Mouse (Mus musculus) heart, adult 2 months (tissue): ENCODE results near the gene Fndc5. TPM values are rescaled to one million over a fixed set of nuclear protein-coding genes. Genes with fewer than 3 reads are reported as not detected.

Experiments
- DNase-seq, 2 experiments: peaks; one replicate each; pipeline ENCODE4 v3.0.0; 2021
- H3K27ac ChIP-seq: fragments of 200-600 bp; 2 replicates; pipeline ENCODE4 v1.8.1; 2022
- H3K27me3 ChIP-seq: fragments of 200-500 bp; 2 replicates; pipeline ENCODE4 v1.6.1; 2012; ENCODE audit warnings: mild to moderate bottlenecking, low read length, inconsistent platforms, mixed read lengths; ENCODE audit not compliant: control insufficient read depth, insufficient read depth
- H3K36me3 ChIP-seq: fragments of 200-500 bp; 2 replicates; pipeline ENCODE4 v1.6.1; 2012; ENCODE audit warnings: low read length, inconsistent platforms; ENCODE audit not compliant: control insufficient read depth, insufficient read depth
- H3K4me1 ChIP-seq: fragments of 200-500 bp; 2 replicates; pipeline ENCODE4 v1.6.1; 2011; ENCODE audit warnings: low read length; ENCODE audit not compliant: control insufficient read depth, insufficient read depth
- H3K4me3 ChIP-seq: fragments of 200-600 bp; 2 replicates; pipeline ENCODE4 v1.8.1; 2022
- H3K79me2 ChIP-seq: fragments of 200-500 bp; replicated peaks from 2 replicates; pipeline ENCODE4 v1.6.1; 2012; ENCODE audit warnings: mild to moderate bottlenecking, inconsistent platforms, low read length, moderate library complexity, mixed read lengths; ENCODE audit not compliant: control insufficient read depth, insufficient read depth
- H3K9ac ChIP-seq: fragments of 200-500 bp; 2 replicates; pipeline ENCODE4 v1.6.1; 2012; ENCODE audit warnings: low read depth, mild to moderate bottlenecking, control low read depth, inconsistent platforms, low read length, mixed read lengths
- CTCF ChIP-seq: fragments of 200-600 bp; IDR thresholded peaks from 2 replicates; pipeline ENCODE4 v1.8.1; 2022; ENCODE audit warnings: antibody characterized with exemption, mild to moderate bottlenecking, moderate library complexity
- EP300 ChIP-seq: fragments of 200-500 bp; IDR thresholded peaks from 2 replicates; pipeline ENCODE4 v1.6.1; 2011; ENCODE audit warnings: low read depth, low read length, control low read depth; ENCODE audit not compliant: insufficient read depth
- POLR2A ChIP-seq: fragments of 200-500 bp; IDR thresholded peaks from 2 replicates; pipeline ENCODE4 v1.6.1; 2011; ENCODE audit warnings: mild to moderate bottlenecking, low read depth, low read length, control low read depth; ENCODE audit not compliant: insufficient read depth
- WGBS: fragments of 180-500 bp; shearing (Covaris S2); methylation state at CpG from one replicate; pipeline ENCODE4 v1.1.7; 2018; 5-methylcytosine and 5-hydroxymethylcytosine counted together
- intact Hi-C: fragments of 180-260 bp; cut with DNase I; formaldehyde crosslinking; loops from one replicate; pipeline ENCODE4 v1.15.1; 2025
- polyA plus RNA-seq: library from polyadenylated mRNA; depleted of rRNA; stranded (reverse); fragments of >200 nt; gene quantifications from 2 replicates; pipeline ENCODE4 v1.2.3, GENCODE M21; 2012
- total RNA-seq, 2 experiments: library from RNA; stranded (reverse); gene quantifications; 2 replicates each; pipeline ENCODE4 v1.2.3; 2021

The Fndc5 gene
- total and polyA plus RNA-seq, 3 experiments, result 197 to 388 (median 338) TPM

DNA sequence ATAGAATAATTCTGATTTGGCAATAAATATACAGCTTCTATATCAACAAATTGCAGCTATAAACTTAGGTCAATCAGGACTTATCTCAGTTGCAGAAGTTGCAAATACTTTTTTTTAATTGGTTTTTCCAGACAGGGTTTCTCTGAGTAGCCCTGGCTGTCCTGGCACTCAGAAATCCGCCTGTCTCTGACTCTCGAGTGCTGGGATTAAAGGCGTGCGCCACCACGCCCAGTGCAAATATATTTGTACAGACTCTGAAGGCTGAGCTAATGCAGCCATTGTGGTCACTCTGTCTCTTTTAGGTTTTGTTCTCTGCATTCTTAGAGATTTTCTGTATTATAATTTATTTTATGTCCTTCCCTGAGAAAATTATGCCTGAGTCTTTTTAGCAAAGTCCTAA, 20.7 kb downstream of the Fndc5 start:
- Histone ChIP-seq H3K27me3 (no peaks in the 10 kb centered on the region), H3K79me2 (no peaks in the 10 kb centered on the region), H3K4me1 (no peaks in the 10 kb centered on the region), H3K9ac (no peak overlapping the region), H3K27ac (no peak overlapping the region), H3K36me3 (peaks cover 2% of the 10 kb centered on the region; the same call in 1 of the 2 replicates), H3K4me3 (no peak overlapping the region)
- 87% methylated on average over 5 of the region's 5 CpGs for WGBS
- intact Hi-C loops, result no loop called here
- no peak for DNase-seq
- TF ChIP-seq EP300 (no peak), POLR2A (no peak), CTCF (no peak)

GRCm38 (mm10) chr4:129158549-129158948, 21.8 kb downstream of the Fndc5 start:
- peaks cover 2% of the 10 kb centered on the region; the same call in 1 of the 2 replicates for H3K36me3 ChIP-seq
- H3K79me2 ChIP-seq, result no peaks in the 10 kb centered on the region
- no peaks in the 10 kb centered on the region for H3K27me3 ChIP-seq
- no peak overlapping the region for H3K4me3 ChIP-seq
- no peak for DNase-seq
- no peaks in the 10 kb centered on the region for H3K4me1 ChIP-seq
- H3K9ac ChIP-seq, result no peak overlapping the region
- 53% methylated on average over 3 of the region's 3 CpGs for WGBS
- intact Hi-C loops, result no loop called here
- TF ChIP-seq EP300 (no peak), CTCF (no peak), POLR2A (no peak)
- no peak overlapping the region for H3K27ac ChIP-seq

DNA sequence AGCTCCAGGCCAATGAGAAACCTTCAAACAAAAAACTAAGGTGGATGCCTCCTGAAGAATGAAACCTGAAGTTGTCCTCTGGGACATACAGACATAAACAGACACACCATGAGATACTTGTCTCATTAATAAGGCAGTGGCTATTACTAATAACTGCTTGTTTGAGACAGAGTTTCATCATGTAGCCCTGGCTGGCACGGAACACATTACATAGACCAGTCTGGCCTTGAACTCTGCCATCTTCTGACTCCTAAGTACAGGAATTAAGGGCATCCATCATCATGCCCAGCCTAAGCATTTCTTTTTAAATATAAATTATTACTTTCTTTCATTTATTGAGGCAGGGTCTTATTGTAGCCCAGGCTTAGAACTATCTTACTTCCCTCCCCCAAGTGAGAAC, 24.3 kb downstream of the Fndc5 start:
- WGBS, result 93% methylated on average over 1 of the region's 1 CpGs
- H3K27me3 ChIP-seq, result no peaks in the 10 kb centered on the region
- no peak for TF ChIP-seq EP300
- TF ChIP-seq POLR2A, result no peak
- TF ChIP-seq CTCF, result no peak
- H3K79me2 ChIP-seq, result no peaks in the 10 kb centered on the region
- H3K9ac ChIP-seq, result no peak overlapping the region
- H3K27ac ChIP-seq, result no peak overlapping the region
- no peaks in the 10 kb centered on the region for H3K4me1 ChIP-seq
- H3K36me3 ChIP-seq, result peaks cover 2% of the 10 kb centered on the region; the same call in 1 of the 2 replicates
- H3K4me3 ChIP-seq, result no peak overlapping the region
- intact Hi-C loops, result no loop called here
- DNase-seq, result no peak

- 88% methylated on average over 4 of the region's 4 CpGs for whole genome bisulfite sequencing
- no peaks in the 10 kb centered on the region for H3K79me2 ChIP-seq
- no peak overlapping the region for H3K9ac ChIP-seq
- DNase-seq, result no peak
- no peak overlapping the region for H3K27ac ChIP-seq
- intact Hi-C loops, result no loop called here
- no peak overlapping the region for H3K4me3 ChIP-seq
- no peaks in the 10 kb centered on the region for H3K27me3 ChIP-seq
- no peaks in the 10 kb centered on the region for H3K4me1 ChIP-seq
- peaks cover 2% of the 10 kb centered on the region; the same call in 1 of the 2 replicates for H3K36me3 ChIP-seq
- TF ChIP-seq POLR2A (no peak), EP300 (no peak), CTCF (no peak)
These were observed 24.9 kb downstream of the Fndc5 start for GRCm38 (mm10) chr4:129161581-129162255.

DNA sequence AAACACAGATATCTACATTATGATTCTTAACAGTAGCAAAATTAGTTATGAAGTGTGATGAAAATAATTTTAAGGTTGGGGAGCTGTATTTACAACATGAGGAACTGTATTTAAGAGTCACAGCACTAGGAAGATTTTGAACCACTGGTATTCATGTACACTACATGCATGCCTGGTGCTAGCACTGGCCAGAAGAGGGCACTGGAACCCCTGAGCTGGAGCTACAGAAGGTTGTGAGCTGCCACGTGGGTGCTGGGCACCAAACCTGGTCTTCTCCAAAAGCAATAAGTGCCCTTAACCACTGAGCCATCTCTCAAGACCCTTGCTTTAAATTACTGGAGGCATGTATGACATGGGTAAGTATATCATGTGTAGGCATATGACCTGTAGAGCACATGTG, 35.7 kb downstream of the Fndc5 start:
- Histone ChIP-seq H3K79me2 (no peaks in the 10 kb centered on the region), H3K4me3 (no peak overlapping the region), H3K4me1 (no peaks in the 10 kb centered on the region), H3K9ac (no peak overlapping the region), H3K27ac (no peak overlapping the region), H3K36me3 (peaks cover 4% of the 10 kb centered on the region; the same call in 1 of the 2 replicates), H3K27me3 (no peaks in the 10 kb centered on the region)
- intact Hi-C loops, result no loop called here
- TF ChIP-seq POLR2A (no peak), CTCF (peak; percentile 24; the same call in 1 of the 2 replicates), EP300 (no peak)
- 78% methylated on average over 1 of the region's 1 CpGs for WGBS
- DNase-seq, result no peak

- no peaks in the 10 kb centered on the region for H3K79me2 ChIP-seq
- no peak for TF ChIP-seq EP300
- TF ChIP-seq CTCF, result peak; percentile 64
- TF ChIP-seq POLR2A, result no peak
- H3K36me3 ChIP-seq, result 0 out of 2 replicates have a peak, but pooled peaks cover 2% of the 10 kb centered on the region
- no peaks in the 10 kb centered on the region for H3K4me1 ChIP-seq
- no peak overlapping the region for H3K4me3 ChIP-seq
- no peaks in the 10 kb centered on the region for H3K27me3 ChIP-seq
- 53% methylated on average over 1 of the region's 1 CpGs for WGBS
- no peak for DNase-seq
- H3K27ac ChIP-seq, result no peak overlapping the region
- H3K9ac ChIP-seq, result no peak overlapping the region
- intact Hi-C loops, result no loop called here
These were observed 42.8 kb downstream of the Fndc5 start for GRCm38 (mm10) chr4:129179560-129179959.
